Mouse (Mus musculus): ENCODE measurements at regions not wholly inside any gene's neighbourhood (a gene's known extent, or its start where the extent isn't known, plus 50 kb on each side); places are given as distances from the start of the nearest gene placed in this dataset.

DNA sequence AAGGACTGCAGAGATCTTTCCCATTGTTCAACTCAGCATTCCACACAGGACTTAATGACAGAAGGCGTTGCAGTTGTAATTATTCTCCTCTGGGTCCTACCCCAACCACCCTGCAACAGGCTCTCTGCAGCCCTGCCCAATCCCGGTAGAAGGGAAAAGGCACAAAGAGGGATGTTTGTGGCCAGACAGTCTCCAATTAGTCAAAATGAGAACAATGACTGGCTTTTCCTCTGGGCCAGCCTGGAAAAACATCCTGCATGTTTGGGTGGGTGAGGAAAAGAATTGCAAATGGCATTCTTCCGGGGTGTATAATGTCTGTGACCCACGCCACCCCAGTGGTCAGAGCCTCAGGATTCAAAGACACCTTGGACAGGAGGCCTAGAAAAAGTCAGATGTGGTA is 168.8 kb upstream of the Spag17 start:
- no peak for DNase-seq (ENCODE audit: low spot score in 2 of 2)

DNA sequence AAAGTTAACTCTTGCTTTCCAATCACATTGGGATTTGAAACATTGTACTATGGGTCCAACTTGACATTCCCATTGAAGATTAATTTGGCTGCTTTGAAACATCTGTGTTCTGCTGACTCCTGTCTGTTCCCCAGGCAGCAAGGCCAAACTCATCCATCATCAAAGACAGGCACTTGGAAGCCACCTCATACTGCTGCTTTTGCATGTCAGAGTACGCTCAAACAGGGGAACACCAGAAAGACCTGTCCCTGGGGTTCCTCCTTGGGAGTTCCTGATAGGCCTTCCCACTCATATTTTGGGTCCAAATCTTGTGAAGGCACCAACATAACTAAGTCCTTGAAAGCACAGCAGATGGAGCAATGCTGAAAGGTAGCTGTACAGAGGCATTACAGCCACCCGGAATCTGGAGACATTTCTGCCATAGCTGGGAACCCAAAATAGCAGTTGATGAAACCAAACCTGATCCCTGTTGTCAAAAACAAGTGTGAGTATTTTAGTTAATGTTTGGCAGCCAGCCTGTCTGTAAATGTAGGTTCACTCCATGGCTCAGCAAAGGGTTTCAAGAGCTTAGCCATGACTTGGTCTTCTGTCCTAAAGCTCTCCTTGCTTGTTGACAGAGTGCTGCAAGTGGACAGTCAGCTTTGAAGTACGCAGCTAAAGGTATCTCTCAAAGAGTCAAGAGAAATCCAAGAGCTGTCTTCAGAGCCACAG is 147.0 kb upstream of the Spag17 start:
- peak; percentile 49 to 66 for DNase-seq (ENCODE audit: low spot score in 2 of 2)

DNA sequence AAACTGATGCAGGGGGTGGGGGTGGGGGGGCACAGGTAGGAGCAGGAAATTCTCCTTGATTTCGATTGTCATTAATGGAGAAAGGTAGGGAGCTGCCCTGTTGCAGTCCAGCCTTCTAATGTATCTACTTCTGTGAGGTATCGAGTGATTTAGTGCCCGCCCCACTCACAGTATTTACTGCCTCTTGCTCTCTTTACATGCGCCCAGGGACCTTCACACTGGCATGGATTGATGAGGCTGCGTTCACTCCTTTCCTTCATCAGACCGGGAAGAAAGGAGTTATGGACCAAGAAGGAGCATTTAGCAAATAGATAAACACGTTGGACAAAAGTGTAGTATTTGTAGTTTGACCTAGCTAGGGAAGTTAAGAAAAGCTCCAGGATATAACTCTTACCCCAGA is 145.6 kb upstream of the Spag17 start:
- no peak for DNase-seq (ENCODE audit: low spot score in 2 of 2)

DNA sequence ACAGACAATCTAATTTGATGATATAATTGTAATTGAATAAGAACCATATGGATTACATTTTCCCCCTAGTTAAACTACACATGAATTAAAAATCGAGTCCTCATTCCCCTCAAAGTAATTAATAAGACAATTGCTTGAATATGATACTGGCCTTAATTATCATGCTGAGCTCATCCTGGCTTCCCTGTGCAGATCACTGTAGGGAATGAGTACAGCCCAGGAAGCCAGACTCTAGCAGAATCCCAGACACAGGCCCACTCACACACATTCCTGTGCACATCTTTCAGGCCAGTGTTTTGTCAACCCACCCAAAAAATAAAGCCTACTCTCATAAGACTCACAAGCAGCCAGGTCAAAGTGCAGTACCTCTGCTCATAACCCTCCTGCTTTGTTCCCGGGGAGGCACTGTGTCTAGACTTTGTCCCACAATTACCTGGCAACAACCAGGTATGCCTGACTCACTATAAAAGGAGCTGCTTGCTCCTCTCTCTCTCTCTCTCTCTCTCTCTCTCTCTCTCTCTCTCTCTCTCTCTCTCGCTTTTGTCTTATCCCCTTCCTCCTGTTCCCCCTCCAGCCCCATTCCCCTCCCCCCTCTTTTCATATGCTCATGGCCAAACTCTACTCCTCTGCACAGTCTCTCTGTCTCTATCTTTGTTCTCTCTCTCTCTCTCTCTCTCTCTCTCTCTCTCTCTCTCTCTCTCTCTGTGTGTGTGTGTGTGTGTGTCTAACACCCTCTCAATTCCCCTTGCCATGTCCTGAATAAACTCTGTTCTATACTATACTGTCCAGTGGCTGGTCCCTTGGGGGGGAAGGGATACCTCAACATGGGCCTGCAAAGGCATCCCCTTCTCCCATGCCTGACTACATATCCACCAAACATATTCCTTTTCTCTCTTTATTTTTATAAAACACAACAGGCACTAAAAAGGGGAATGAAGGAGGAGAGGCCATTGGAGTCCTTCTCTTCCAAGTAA is 143.7 kb upstream of the Spag17 start:
- DNase-seq (ENCODE audit: low spot score in 2 of 2): no peak

DNA sequence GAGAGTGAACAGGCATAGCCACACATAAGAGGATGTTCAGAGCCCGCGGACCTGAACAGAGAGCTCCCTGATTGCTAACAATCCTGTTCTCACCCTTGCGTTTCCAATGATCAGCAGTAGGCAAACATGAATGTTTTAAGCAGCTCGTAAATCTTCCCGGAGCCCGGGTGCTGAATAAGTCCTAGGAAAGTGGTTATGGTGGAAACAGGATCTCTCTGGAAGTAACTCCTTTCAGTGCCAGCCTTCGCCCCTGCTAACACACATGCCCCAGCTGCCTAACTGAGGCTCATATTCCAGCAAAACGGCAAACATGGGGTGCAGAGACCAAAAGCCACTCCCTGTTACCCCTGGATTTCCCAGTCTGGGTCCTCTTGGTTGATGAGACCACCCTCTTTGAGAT is 135.5 kb upstream of the Spag17 start:
- peak in 1 of 2 experiments; percentile 5 for DNase-seq (ENCODE audit: low spot score in 2 of 2)

DNA sequence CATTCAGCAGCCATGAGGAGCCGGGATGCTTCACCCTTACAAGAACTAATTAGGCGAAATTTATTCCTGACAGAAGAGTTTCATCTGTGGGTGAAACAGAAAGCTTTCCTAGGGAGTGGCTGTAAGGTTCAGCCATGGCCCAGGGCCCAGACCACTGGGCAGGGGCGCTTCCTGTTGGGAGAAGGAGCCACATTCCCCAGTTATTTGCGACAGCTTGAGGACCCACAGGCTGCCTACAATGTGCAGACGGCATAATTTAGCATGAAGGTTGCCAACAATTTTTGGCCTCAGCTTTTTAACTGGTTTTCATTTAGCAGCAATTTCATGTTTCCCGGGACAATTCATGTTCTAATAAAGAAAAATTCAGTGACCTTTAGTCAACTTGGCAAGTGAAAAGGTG is 106.7 kb upstream of the Spag17 start:
- peak; percentile 20 to 47 for DNase-seq (ENCODE audit: low spot score in 2 of 2)

DNA sequence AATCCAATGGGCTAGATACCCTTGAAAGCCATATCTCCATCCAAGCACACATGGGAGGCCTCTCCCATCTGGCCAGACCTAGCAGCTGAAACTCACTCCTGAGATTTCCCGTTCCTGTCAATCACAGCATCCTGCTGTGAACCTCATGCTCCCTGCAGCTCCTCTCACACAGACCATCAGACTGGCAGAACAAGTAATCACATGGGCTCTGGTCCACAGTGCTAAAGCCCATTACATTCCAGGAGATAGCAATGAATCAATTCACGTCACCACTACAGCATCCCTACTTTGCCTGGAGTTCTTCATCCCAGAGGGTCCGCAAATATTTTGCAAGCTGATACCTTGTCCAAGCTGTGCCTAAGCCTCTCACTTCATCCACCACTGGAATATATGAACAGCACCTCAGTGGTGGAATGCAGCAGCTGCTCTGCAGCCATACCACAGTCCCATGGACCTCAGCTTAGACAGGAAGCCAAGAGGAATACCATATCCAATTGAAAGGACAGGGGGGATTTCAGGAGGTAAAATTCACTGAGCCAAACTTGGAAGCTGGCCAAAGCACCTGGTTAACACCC is 99.2 kb upstream of the Spag17 start:
- no peak for DNase-seq (ENCODE audit: low spot score in 2 of 2)

DNA sequence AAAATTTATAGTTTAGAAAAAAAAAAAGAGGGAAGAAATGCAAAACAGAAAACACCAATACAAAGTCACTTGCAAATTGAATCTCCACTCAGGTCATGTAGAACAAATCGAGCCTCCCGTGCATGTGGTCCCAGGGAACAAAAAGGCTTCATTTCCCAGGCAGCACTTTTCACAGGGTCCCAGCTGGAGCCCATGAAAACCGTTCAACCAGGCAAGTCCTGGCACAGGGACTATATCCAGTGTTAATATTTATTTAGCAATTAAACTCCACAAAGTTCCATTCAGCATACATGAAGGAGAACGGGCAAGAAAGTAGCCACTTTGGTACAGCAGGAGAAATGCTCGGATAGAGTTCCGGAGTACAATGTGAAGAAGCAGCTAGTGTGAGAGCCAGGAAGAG is 93.9 kb upstream of the Spag17 start:
- DNase-seq (ENCODE audit: low spot score in 2 of 2): no peak

DNA sequence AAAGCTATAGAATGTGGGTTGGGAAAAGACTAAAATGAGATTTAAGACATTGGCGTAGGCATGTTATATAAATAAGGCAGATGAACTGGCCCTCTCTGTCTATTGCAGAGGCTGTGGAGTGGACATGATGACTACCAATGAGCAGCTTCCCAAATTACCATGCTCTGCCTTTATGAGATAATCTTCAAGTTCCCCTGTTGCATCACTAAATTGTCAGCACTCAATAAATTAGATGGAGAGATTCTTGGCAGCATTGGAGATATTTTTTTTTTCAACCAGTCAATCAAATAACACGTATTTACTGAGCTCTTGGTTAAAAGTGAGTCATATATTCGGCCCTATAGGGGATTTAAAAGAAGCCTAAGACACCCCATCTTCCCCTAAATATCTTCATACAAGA is 91.6 kb upstream of the Spag17 start:
- no peak for DNase-seq (ENCODE audit: low spot score in 2 of 2)

DNA sequence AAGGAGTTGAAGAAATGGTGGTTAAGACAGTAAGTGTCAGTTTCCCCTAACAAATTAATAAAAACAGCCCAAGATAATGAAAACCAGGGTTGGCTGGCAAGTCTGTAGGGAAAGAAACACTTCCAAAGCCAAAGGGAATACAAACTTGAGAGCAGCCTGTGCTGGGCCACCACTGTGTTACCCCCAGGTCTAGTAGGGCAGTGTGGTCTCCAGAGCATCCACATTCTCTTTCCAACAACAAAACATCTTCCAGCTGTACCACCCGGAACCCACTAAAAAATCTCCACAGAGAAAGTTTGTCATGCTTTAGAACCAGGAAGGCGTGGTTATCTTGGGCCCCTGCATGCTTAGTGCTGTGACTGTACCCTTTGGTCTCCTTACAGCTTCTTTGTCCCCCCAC is 89.4 kb upstream of the Spag17 start:
- DNase-seq (ENCODE audit: low spot score in 2 of 2): no peak

DNA sequence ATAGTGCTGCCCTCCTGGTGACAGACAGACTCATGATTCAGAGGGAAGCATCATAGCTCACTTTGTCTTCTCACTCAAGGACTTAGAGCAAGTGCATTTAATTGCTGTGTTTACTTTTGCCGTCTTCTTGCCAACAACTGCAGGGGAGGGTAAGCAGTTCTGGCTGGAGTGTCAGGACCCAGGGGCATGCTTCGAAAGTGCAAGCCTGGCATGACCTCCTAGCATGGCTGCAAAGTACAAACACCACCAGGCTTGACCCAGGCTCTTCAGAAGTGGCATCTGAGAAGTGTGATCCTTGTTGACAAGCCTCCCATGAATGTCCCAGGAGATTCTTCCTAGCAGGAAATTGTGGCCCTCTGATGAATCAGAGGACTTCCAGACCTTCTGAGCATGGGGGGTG is 87.4 kb upstream of the Spag17 start:
- DNase-seq (ENCODE audit: low spot score in 2 of 2): no peak

DNA sequence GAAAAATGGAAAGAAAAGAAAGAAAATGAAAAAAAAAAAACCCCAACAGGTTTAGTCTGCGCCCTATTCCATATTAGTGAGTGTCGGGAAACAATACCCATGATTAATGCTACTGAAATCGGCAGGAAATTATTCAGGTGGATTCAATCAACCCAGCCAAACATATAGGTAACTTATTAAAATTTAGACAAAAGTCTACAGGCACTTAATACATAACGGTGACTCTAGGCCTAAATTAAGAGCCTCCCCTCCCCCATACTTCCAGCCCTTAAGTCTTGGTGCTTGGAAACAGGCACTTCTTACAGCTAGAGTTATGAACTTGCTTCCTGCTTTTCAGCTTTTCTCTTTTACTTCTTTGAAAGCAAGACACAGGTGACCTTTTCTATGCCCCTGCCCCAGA is 74.7 kb upstream of the Spag17 start:
- DNase-seq (ENCODE audit: low spot score in 2 of 2): no peak

DNA sequence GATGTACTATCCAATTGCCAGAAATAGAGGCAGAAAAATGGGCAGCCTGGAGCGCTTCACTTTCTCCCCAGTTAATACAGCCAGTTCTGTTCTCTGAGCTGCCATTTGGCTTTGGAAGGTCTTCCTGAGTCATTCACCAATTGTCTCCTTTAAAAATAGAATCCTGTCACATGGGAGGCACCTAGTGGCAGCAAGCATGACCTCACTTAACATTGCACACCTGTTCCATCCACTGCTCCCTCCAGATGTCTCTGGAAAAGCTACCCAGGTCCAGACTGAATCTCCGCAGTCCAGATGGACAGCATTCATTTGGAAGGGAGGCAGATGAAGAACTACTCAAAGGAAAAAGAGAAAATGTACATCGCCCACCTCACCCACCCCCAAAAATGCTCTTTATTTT is 73.9 kb upstream of the Spag17 start:
- DNase-seq (ENCODE audit: low spot score in 2 of 2): no peak

DNA sequence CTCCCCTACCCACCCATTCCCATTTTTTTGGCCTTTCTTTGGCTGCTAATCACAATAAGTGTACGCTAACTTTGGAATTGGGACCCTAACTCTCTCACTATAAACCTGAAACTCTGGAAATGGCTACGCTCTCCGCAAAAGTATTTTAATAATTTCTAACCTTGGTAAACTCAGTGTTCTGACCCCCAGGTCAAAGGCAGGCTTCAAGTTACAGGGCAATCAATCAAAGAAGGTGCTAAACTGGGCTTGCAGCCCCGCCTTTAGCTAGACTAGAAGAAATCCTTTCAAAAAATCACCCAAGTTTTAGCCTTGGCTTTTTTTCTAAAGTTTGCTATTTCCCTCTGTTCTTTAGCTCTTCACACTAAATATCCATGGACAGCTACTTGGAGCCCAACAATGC is 72.4 kb upstream of the Spag17 start:
- no peak for DNase-seq (ENCODE audit: low spot score in 2 of 2)

DNA sequence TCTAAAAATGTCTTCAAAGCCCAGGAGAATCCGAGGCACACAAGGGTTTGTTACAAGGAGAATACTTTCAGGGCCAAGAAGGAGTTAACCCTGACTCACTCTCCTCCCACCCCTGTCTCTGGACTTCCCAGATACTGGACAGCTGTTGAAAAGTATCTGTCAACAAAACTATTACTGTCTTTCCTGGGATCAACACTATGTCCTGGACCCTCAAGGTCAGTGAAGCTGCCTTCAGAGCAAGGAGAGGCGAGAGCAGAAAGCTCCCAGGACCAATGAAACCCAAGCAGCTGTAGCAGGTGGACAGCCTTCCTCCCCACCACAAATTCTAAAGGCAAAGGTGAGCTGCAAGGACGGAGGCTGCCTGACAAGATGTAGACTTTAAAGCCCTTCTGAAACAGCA is 70.1 kb upstream of the Spag17 start:
- no peak for DNase-seq (ENCODE audit: low spot score in 2 of 2)

DNA sequence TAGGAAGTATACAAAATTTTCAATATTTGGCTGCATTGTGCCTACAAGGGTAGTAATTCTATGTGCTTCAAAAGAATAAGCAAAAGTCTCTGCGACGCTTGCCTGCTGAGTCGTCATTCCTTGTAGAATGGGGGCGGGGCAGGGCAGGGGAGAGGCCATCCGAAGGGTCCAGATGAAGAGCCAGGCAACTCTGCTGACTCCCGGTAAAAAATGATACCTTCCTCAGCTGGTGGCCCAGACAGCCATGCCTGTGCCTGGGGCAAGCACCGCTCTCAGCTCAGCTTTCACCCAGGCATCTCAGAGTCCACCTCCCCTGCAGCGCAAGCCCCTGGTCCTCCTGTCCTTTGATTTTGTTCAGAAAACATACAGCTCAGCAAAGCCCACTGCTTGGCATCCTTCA is 67.2 kb upstream of the Spag17 start:
- peak; percentile 53 to 67 for DNase-seq (ENCODE audit: low spot score in 2 of 2)

DNA sequence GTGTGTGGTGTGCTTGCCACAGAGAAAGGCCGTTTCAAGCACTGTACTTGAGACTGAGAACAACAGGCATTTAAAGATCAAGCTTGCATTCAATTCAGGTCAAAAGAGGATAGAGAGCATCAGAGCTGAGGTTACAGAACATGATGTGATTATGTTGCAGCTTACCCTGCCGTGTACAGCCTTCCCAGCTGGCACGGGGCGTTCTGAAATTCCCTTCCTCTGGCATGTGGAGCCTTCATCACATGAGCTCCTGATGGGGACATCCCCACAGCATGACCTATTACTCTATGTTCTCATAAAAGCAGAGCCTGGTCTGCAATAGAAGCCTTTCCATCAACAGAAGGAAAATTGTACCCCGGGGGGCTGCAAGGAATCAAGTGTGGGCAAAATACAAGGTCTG is 62.5 kb upstream of the Spag17 start:
- peak; percentile 80 to 82 for DNase-seq (ENCODE audit: low spot score in 2 of 2)

DNA sequence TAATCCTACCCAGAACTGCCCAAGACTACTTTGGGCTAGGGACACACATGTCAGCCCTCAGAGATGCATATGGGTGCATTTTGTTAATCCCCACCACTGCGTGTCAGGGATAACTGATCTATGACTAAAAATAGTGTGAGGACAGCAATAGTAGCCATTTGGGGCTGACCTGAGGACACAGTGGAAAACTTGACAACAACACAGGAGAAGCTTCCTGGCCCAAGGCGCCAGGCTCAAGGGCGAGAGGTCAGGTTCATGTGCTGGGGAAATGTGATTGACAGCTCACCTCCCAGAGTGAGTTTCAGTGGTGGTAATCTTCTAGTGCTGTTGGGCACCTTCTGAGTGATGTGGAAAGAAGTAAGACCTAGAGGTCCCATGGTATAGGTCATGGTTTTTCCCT is 62.0 kb upstream of the Spag17 start:
- DNase-seq (ENCODE audit: low spot score in 2 of 2): peak; percentile 65 to 76

Data from gastrocnemius, adult 8-10 months (tissue).